Mouse (Mus musculus) bone marrow macrophage, adult 2 months (primary cell): ENCODE results near the gene Cks1brt. TPM values are rescaled to one million over a fixed set of nuclear protein-coding genes. Genes with fewer than 3 reads are reported as not detected.
A peak's percentile ranks its signal among the peaks of the same experiment; 100 is the strongest.
"Not testable (repeated sequence)": the region's sequence is repeated elsewhere in the genome, so short reads cannot be mapped to it uniquely, and the experiment has no call there.

Experiments used
- H3K27ac ChIP-seq: 2 replicates; pipeline ENCODE4 v1.5.1; 2012; ENCODE audit warnings: low read depth, low read length; ENCODE audit not compliant: insufficient read depth
- H3K4me1 ChIP-seq: 2 replicates; pipeline ENCODE4 v1.6.1; 2012; ENCODE audit warnings: low read length; ENCODE audit not compliant: control insufficient read depth, insufficient read depth
- H3K4me3 ChIP-seq: 2 replicates; pipeline ENCODE4 v1.5.1; 2012; ENCODE audit warnings: mild to moderate bottlenecking, low read length, moderate library complexity; ENCODE audit not compliant: insufficient read depth
- CTCF ChIP-seq: IDR thresholded peaks from 2 replicates; pipeline ENCODE4 v1.5.1; 2012; ENCODE audit warnings: low read depth, mild to moderate bottlenecking, low read length, moderate library complexity
- POLR2A ChIP-seq: IDR thresholded peaks from 2 replicates; pipeline ENCODE4 v1.6.1; 2012; ENCODE audit warnings: mild to moderate bottlenecking, low read depth, low read length, borderline replicate concordance
- polyA plus RNA-seq: library from polyadenylated mRNA; stranded (reverse); fragments of >200 nt; gene quantifications from 2 replicates; pipeline ENCODE4 v1.2.4, GENCODE M21; 2012; ENCODE audit not compliant: missing spikeins, insufficient read depth, insufficient read length

Cks1brt gene
- not detected in 2 replicates for polyA plus RNA-seq

- H3K4me3 ChIP-seq: no peak within 1 kb of the TSS
- no peak within 1 kb of the TSS for H3K27ac ChIP-seq
- TF ChIP-seq POLR2A (no peak), CTCF (no peak)
- H3K4me1 ChIP-seq: no peaks in the 10 kb centered on the region
These were observed at the start of gene Cks1brt for GRCm38 (mm10) chr8:85151624-85152023. Cks1brt (plus strand) TSS chr8:85151924.

GRCm38 (mm10) chr8:85113241-85113640, 38.5 kb upstream of the Cks1brt start:
- H3K4me1 ChIP-seq: peaks cover 3% of the 10 kb centered on the region; the same call in 1 of the 2 replicates
- TF ChIP-seq CTCF: no peak
- no peak for TF ChIP-seq POLR2A
- H3K4me3 ChIP-seq: no peak overlapping the region
- H3K27ac ChIP-seq: no peak overlapping the region

- Histone ChIP-seq H3K27ac (no peak overlapping the region), H3K4me3 (no peak overlapping the region), H3K4me1 (peaks cover 3% of the 10 kb centered on the region; the same call in 1 of the 2 replicates)
- TF ChIP-seq CTCF (no peak), POLR2A (no peak)
These were observed 36.2 kb upstream of the Cks1brt start for GRCm38 (mm10) chr8:85115501-85115900.

- H3K4me3 ChIP-seq: no peak overlapping the region
- no peak overlapping the region for H3K27ac ChIP-seq
- peaks cover 3% of the 10 kb centered on the region; the same call in 1 of the 2 replicates for H3K4me1 ChIP-seq
- no peak for TF ChIP-seq POLR2A
- no peak for TF ChIP-seq CTCF
These were observed 34.7 kb upstream of the Cks1brt start for GRCm38 (mm10) chr8:85116984-85117383.

GRCm38 (mm10) chr8:85119052-85119981, 32.4 kb upstream of the Cks1brt start:
- Histone ChIP-seq H3K27ac (no peak overlapping the region), H3K4me3 (peak overlapping the region; percentile 44), H3K4me1 (peaks cover 3% of the 10 kb centered on the region; the same call in 1 of the 2 replicates)
- no peak for TF ChIP-seq CTCF
- no peak for TF ChIP-seq POLR2A

GRCm38 (mm10) chr8:85120251-85120650, 31.5 kb upstream of the Cks1brt start:
- H3K4me3 ChIP-seq, H3K4me1 ChIP-seq, H3K27ac ChIP-seq: not testable (repeated sequence)

GRCm38 (mm10) chr8:85122995-85123394, 28.7 kb upstream of the Cks1brt start, which contains the start of gene Zfp791:
Zfp791 (minus strand) TSS chr8:85123095.
- TF ChIP-seq CTCF (no peak), POLR2A (no peak)
- Histone ChIP-seq H3K4me1 (no peaks in the 10 kb centered on the region), H3K4me3 (no peak within 1 kb of the TSS), H3K27ac (no peak within 1 kb of the TSS)

GRCm38 (mm10) chr8:85123691-85124090, 28.0 kb upstream of the Cks1brt start:
- H3K4me3 ChIP-seq: no peak overlapping the region
- no peak overlapping the region for H3K27ac ChIP-seq
- no peaks in the 10 kb centered on the region for H3K4me1 ChIP-seq
- TF ChIP-seq CTCF (no peak), POLR2A (no peak)

GRCm38 (mm10) chr8:85132335-85132734, 19.4 kb upstream of the Cks1brt start:
- H3K27ac ChIP-seq: peak overlapping the region; percentile 24; the same call in 1 of the 2 replicates
- no peak for TF ChIP-seq CTCF
- TF ChIP-seq POLR2A: no peak
- H3K4me1 ChIP-seq: peaks cover 7% of the 10 kb centered on the region
- H3K4me3 ChIP-seq: no peak overlapping the region

- not testable (repeated sequence) for H3K4me3 ChIP-seq, H3K4me1 ChIP-seq, H3K27ac ChIP-seq
These were observed 16.0 kb upstream of the Cks1brt start for GRCm38 (mm10) chr8:85135690-85136089.
